Mouse (Mus musculus) hindbrain, embryonic 14.5 days (tissue): Measurements from ENCODE around the gene Hoxd11. TPM values are rescaled to one million over a fixed set of nuclear protein-coding genes. Genes with fewer than 3 reads are reported as not detected.
A peak's percentile ranks its signal among the peaks of the same experiment; 100 is the strongest.

Experiments used
- ATAC-seq: fragments of 200-750 bp; cut with Nextera tagmentation; 2 replicates; pipeline ENCODE4 v1.8.0; 2017; ENCODE audit warnings: moderate number of reproducible peaks, mild to moderate bottlenecking, moderate TSS enrichment, moderate library complexity; ENCODE audit not compliant: low FRiP score
- DNase-seq: peaks from one replicate; pipeline ENCODE4 v3.0.0-alpha.2; 2015; ENCODE audit warnings: low spot score
- H3K27ac ChIP-seq: fragments of 300-500 bp; sonication (generic); 2 replicates; pipeline ENCODE4 v1.5.1; 2014; ENCODE audit warnings: mild to moderate bottlenecking, moderate library complexity
- H3K27me3 ChIP-seq: fragments of 300-500 bp; sonication (generic); 2 replicates; pipeline ENCODE4 v1.6.1; 2014; ENCODE audit warnings: mild to moderate bottlenecking, low read length, mixed read lengths; ENCODE audit not compliant: control insufficient read depth, insufficient read depth
- H3K36me3 ChIP-seq: fragments of 300-500 bp; sonication (generic); replicated peaks from 2 replicates; pipeline ENCODE4 v1.6.1; 2014; ENCODE audit not compliant: control insufficient read depth, insufficient read depth
- H3K4me1 ChIP-seq: fragments of 300-500 bp; sonication (generic); replicated peaks from 2 replicates; pipeline ENCODE4 v1.6.1; 2014; ENCODE audit warnings: antibody characterized with exemption, low read length, mixed read lengths; ENCODE audit not compliant: control insufficient read depth, insufficient read depth
- H3K4me2 ChIP-seq: fragments of 300-500 bp; sonication (generic); replicated peaks from 2 replicates; pipeline ENCODE4 v1.6.1; 2014; ENCODE audit warnings: mild to moderate bottlenecking, moderate library complexity
- H3K4me3 ChIP-seq: fragments of 300-500 bp; sonication (generic); replicated peaks from 2 replicates; pipeline ENCODE4 v1.5.1; 2014; ENCODE audit warnings: mild to moderate bottlenecking, low read length
- H3K9ac ChIP-seq: fragments of 300-500 bp; sonication (generic); 2 replicates; pipeline ENCODE4 v1.6.1; 2014
- H3K9me3 ChIP-seq: fragments of 300-500 bp; sonication (generic); 2 replicates; pipeline ENCODE4 v1.6.1; 2016; ENCODE audit warnings: low read length; ENCODE audit not compliant: control insufficient read depth
- WGBS: fragments of 180-500 bp; shearing (Covaris S2); extraction: QIAGEN DNeasy Blood & Tissue Kit; methylation state at CpG from one replicate; pipeline ENCODE4 v1.1.7; 2014; 5-methylcytosine and 5-hydroxymethylcytosine counted together
- polyA plus RNA-seq: library from polyadenylated mRNA; unstranded; fragments of >200 nt; fragmentation: Nextera tagmentation; extraction: Ambion mirVana; gene quantifications from 2 replicates; pipeline ENCODE4 v1.2.1, GENCODE M21; 2014

Gene Hoxd11
- polyA plus RNA-seq, 1 experiment from 2014 or later = not detected

- H3K9ac ChIP-seq = peak overlapping the region; percentile 46; the same call in 1 of the 2 replicates
- H3K27me3 ChIP-seq = peaks cover 88% of the 10 kb centered on the region
- ATAC-seq (no peak), DNase-seq (no peak)
- peak overlapping the region; percentile 33 for H3K4me3 ChIP-seq
- under 1% methylated on average over 46 of the region's 47 CpGs for WGBS
- H3K27ac ChIP-seq = peak overlapping the region; percentile 66
- H3K36me3 ChIP-seq = no peaks in the 10 kb centered on the region
- H3K4me2 ChIP-seq = peak overlapping the region; percentile 52
- H3K4me1 ChIP-seq = peaks cover 5% of the 10 kb centered on the region; the same call in 1 of the 2 replicates
- no peaks in the 10 kb centered on the region for H3K9me3 ChIP-seq
Observed at GRCm38 (mm10) chr2:74655420-74655781, 24.0 kb upstream of the Hoxd11 start.

GRCm38 (mm10) chr2:74655821-74656631 lies 23.3 kb upstream of the Hoxd11 start:
- peak overlapping the region; percentile 52 for H3K4me2 ChIP-seq
- peaks cover 88% of the 10 kb centered on the region for H3K27me3 ChIP-seq
- DNase-seq = peak; percentile 55
- peaks cover 5% of the 10 kb centered on the region; the same call in 1 of the 2 replicates for H3K4me1 ChIP-seq
- peak; percentile 27; the same call in 1 of the 2 replicates for ATAC-seq
- under 1% methylated on average over 63 of the region's 69 CpGs for WGBS
- H3K27ac ChIP-seq = peak overlapping the region; percentile 66
- H3K9ac ChIP-seq = peak overlapping the region; percentile 46; the same call in 1 of the 2 replicates
- H3K9me3 ChIP-seq = no peaks in the 10 kb centered on the region
- peak overlapping the region; percentile 33 for H3K4me3 ChIP-seq
- H3K36me3 ChIP-seq = no peaks in the 10 kb centered on the region

GRCm38 (mm10) chr2:74656632-74657021 lies 22.7 kb upstream of the Hoxd11 start:
- DNase-seq = peak; percentile 39
- H3K27me3 ChIP-seq = peaks cover 88% of the 10 kb centered on the region

GRCm38 (mm10) chr2:74657251-74658023 lies 21.9 kb upstream of the Hoxd11 start:
- peak overlapping the region; percentile 76 for H3K27ac ChIP-seq
- peak overlapping the region; percentile 33 for H3K4me3 ChIP-seq
- 4% methylated on average over 62 of the region's 62 CpGs for WGBS
- peak overlapping the region; percentile 54 for H3K9ac ChIP-seq
- no peaks in the 10 kb centered on the region for H3K9me3 ChIP-seq
- no peaks in the 10 kb centered on the region for H3K36me3 ChIP-seq
- H3K27me3 ChIP-seq = peaks cover 88% of the 10 kb centered on the region
- peak; percentile 51 for DNase-seq
- ATAC-seq = no peak
- peak overlapping the region; percentile 19; the same call in 1 of the 2 replicates for H3K4me2 ChIP-seq
- H3K4me1 ChIP-seq = peaks cover 5% of the 10 kb centered on the region; the same call in 1 of the 2 replicates

More at GRCm38 (mm10) chr2:74656632-74657021, 22.7 kb upstream of the Hoxd11 start:
- H3K4me1 ChIP-seq = peaks cover 5% of the 10 kb centered on the region; the same call in 1 of the 2 replicates
- 3% methylated on average over 4 of the region's 4 CpGs for WGBS
- no peaks in the 10 kb centered on the region for H3K36me3 ChIP-seq
- peak overlapping the region; percentile 52 for H3K4me2 ChIP-seq
- 0 out of 2 replicates have a peak overlapping the region, but pooled peaks have one; percentile 46 for H3K9ac ChIP-seq
- peak overlapping the region; percentile 66; the same call in 1 of the 2 replicates for H3K27ac ChIP-seq
- no peak for ATAC-seq
- no peaks in the 10 kb centered on the region for H3K9me3 ChIP-seq
- H3K4me3 ChIP-seq = peak overlapping the region; percentile 33

- H3K4me2 ChIP-seq = peak overlapping the region; percentile 26
- H3K27ac ChIP-seq = peak overlapping the region; percentile 76
Observed at GRCm38 (mm10) chr2:74658024-74658666, 21.2 kb upstream of the Hoxd11 start.

GRCm38 (mm10) chr2:74658667-74659371 lies 20.5 kb upstream of the Hoxd11 start:
- under 1% methylated on average over 47 of the region's 47 CpGs for WGBS
- no peak for ATAC-seq
- Histone ChIP-seq H3K27me3 (peaks cover 94% of the 10 kb centered on the region), H3K9me3 (no peaks in the 10 kb centered on the region), H3K9ac (peak overlapping the region; percentile 54), H3K4me3 (peak overlapping the region; percentile 33), H3K36me3 (no peaks in the 10 kb centered on the region), H3K4me1 (peaks cover 5% of the 10 kb centered on the region; the same call in 1 of the 2 replicates), H3K27ac (peak overlapping the region; percentile 76), H3K4me2 (peak overlapping the region; percentile 26)
- DNase-seq = peak; percentile 40

More at GRCm38 (mm10) chr2:74658024-74658666, 21.2 kb upstream of the Hoxd11 start:
- Histone ChIP-seq H3K9ac (peak overlapping the region; percentile 54), H3K4me1 (peaks cover 5% of the 10 kb centered on the region; the same call in 1 of the 2 replicates), H3K36me3 (no peaks in the 10 kb centered on the region), H3K4me3 (peak overlapping the region; percentile 33), H3K27me3 (peaks cover 89% of the 10 kb centered on the region), H3K9me3 (no peaks in the 10 kb centered on the region)
- ATAC-seq = no peak
- DNase-seq = peak; percentile 38
- 2% methylated on average over 15 of the region's 15 CpGs for WGBS

GRCm38 (mm10) chr2:74659507-74660005 lies 19.8 kb upstream of the Hoxd11 start, which contains the start of gene Evx2:
TSS of gene Evx2 (minus strand) at chr2:74659557.
- Histone ChIP-seq H3K27ac (peak within 1 kb of the TSS; percentile 76), H3K4me3 (peak within 1 kb of the TSS; percentile 33), H3K36me3 (no peaks in the 10 kb centered on the region), H3K9me3 (no peaks in the 10 kb centered on the region), H3K4me2 (peak within 1 kb of the TSS; percentile 28), H3K4me1 (peaks cover 5% of the 10 kb centered on the region; the same call in 1 of the 2 replicates), H3K9ac (peak within 1 kb of the TSS; percentile 54), H3K27me3 (peaks cover 94% of the 10 kb centered on the region)
- WGBS = 1% methylated on average over 28 of the region's 28 CpGs
- DNase-seq = no peak
- ATAC-seq = no peak
